Mouse (Mus musculus) G1E-ER4 (cell line): ENCODE results near the gene Ide. TPM values are rescaled to one million over a fixed set of nuclear protein-coding genes. Genes with fewer than 3 reads are reported as not detected.

Experiments used
- GATA1 ChIP-seq: IDR thresholded peaks from one replicate; pipeline ENCODE4 v1.8.0; 2012; ENCODE audit warnings: low read length, inconsistent platforms
- polyA plus RNA-seq: library from polyadenylated mRNA; stranded (reverse); fragments of >175 nt; gene quantifications from 2 replicates; pipeline ENCODE4 v1.2.3, GENCODE M21; 2012

Gene Ide
- polyA plus RNA-seq, 1 experiment: 6.8 TPM

DNA sequence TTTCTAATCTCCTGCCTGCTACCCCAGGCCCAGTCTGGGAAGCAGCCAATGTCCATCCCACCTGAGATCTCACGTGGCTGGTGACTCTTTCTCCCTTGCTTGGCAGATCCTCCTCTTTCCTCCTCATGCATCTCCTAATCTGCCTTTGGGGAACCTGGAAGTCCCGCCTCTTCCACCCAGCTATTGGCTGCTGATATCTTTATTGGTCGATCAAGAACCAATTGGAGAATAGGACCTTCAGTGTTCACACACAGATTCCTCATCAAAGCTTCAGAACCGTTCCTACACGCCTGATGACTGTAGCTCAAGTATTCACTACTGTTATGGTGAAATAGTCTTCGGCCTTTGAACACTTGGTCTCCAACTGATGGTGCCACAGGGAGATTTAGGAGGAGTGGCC, 85.5 kb downstream of the Ide start:
- TF ChIP-seq GATA1: no peak

DNA sequence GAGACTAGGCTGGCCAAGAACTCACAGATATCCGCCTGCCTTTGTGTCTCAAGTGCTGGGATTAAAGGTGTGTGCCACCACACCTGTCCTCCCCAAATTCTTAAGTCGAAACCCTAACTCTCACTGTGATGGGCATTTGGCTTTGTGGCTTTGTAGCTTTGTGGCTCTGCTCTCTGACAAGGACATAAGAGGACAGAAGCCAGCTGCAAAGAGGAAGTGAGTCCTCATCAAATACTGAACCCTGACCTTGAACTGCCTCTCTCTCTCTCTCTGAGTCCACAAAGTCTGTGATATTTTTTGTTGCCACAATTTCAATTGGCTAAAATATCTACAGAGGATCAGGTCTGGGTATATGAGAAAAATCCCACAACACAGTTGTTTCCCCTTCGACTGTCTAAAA, 89.5 kb downstream of the Ide start:
- TF ChIP-seq GATA1: no peak

DNA sequence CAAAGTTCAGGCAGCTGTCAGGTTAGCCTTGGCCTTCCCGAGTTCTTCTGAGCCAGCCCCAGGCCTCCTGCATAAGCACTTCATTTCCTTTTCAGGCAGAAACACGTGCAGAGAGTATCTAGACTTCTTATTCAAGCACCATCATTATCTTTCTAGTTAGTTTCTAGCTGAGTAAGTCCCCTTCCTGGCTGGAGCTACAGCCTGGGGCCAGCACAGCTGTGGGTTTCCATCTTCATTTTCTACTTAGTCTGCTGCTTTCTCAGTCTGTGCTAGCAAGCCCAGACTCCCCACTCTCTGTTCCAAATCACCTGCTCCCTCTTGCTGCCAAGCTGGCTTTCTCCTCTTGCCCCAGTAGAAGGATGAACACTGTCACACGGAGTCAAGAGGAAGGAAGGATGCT, 90.8 kb downstream of the Ide start:
- TF ChIP-seq GATA1: no peak

DNA sequence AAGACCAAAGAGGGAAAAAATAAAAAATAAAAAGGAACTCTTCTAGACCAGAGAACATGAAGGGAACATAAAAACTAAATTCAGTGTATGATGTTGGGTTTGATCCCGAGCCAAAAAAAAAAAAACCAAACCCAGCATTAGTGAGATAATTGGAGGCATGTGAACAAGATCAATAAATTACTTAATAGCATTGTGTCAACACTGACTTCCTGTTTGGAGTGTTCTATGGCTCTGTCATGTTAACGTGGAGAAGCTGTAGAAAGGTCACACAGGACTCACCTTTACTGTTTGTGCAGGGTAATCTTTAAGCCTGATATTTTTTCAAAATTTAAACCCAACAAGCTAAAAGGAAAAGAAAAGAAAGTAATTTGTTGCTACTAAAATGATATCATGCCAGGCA, 94.9 kb downstream of the Ide start:
- no peak for TF ChIP-seq GATA1

DNA sequence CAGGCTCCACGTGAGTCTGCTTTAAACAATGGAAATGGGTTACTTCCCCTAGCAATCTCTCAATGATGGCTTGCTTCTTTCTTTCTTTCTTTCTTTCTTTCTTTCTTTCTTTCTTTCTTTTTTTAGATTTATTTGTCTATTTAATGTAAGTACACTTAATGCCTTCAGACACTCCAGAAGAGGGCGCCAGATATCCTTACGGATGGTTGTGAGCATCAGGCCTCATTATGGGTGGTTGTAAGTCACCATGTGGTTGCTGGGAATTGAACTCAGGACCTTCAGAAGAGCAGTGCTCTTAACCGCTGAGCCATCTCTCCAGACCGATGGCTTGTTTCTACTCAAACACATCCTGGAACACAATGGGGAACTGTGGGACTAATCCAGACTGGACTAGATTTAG, 96.5 kb downstream of the Ide start:
- TF ChIP-seq GATA1: no peak

DNA sequence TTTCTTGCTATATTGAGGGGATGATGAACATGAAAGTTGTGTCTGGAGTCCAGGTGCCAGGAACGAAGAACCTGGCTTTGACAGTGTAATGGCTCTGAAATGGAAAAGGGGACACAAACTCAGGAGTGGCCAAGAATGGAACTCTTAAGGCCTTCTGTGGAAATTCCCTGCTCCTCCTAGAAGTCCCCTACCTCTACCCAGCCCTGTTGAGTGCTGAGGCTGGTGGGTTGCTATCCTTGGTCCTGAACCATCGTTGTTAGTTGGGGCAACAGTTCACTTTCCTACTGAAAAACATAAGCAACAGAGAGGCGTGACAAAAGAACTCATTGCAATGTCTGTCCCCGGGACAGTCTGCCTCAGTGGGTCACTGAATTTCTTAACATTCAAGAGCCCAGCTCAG, 98.6 kb downstream of the Ide start:
- no peak for TF ChIP-seq GATA1

DNA sequence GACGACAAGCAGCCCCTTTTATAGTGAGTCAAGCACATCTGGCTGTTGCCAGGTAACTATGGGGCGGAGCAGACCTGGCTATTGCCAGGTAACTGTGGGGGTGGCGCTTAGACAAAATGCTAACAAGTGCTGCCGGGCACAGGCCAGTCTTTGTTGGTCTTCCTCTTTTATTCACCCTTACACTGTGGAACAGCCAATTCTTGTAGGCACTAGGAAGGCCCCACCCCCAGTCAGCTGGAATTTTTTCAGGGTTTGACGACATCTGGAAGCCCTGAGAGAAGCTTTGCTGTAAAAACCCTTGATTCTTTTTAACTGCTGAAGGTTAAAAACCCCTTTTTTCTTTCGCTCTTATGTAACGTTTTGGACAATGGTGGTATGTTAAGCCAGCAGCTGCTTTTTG, 99.0 kb downstream of the Ide start:
- no peak for TF ChIP-seq GATA1

DNA sequence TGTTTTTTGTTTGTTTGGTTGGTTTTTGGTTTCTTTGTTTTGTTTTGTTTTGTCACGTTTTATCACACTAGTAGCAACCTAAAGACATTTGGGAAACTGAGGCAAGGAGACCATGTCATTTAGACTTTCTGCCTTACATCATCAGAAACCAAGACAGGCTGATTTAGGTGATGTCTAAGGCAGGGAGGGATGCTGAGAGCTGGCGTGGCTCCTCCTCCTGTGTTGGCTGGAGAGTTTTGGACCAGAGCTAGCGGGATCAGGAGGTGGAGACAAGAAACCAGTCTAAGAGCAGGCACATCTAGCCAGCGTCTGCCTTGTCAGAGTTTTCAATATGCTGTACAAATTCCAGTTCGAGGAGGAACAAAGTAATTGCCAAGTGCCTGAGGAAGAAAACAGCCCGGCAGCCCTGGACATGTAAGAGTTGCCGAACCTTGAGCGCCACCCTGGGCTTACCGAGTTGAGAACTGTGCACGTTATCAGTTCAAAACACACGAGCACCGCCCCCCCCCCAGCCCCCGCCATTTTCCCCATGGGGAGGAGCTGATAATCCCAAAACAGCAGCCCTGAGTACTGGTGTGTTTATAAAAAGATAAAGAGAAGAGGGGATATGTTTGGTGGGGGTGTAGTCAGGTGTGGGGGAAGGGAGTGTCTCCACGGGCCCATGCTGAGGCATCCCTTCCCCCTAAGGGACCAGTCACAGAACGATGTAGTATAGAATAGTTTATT, 99.8 kb downstream of the Ide start:
- TF ChIP-seq GATA1: no peak

DNA sequence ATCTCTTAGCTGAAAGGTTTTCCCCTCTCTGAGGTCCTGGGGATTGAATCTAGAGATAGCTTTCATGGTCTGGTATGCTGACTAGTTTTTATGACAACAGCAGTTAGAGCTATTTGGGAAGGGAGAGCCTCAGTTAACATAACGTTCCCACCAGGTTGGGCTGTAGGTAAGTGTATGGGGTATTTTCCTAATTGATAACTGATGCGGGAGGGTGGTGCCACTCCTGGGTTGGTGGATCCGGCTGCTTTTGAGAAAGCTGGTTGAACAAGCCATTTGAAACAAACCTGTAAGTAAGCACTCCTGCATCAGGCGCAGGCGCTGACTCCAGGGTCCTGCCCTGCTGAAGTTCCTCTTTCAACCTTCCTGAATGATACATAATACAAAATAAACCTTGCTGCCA, 100.3 kb downstream of the Ide start:
- no peak for TF ChIP-seq GATA1

DNA sequence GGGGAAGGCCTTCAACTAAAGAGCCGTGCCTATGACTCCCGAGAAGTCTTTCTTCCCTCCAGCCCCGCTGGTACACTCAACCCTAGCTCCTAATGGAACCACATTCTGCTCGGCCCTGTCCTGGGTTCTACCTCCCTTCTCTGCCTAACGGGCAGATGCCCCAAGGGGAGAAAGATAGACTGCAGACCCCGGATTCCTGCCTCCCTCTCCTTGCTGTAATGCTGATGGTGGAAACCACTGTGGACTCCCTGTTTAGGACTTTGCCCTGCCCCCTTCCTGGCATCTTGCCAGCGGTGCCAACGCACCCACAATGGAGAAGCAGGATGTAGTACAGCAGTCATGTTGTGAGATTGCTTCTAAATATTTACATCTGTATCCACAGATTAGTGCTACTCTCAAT, 101.8 kb downstream of the Ide start:
- no peak for TF ChIP-seq GATA1

DNA sequence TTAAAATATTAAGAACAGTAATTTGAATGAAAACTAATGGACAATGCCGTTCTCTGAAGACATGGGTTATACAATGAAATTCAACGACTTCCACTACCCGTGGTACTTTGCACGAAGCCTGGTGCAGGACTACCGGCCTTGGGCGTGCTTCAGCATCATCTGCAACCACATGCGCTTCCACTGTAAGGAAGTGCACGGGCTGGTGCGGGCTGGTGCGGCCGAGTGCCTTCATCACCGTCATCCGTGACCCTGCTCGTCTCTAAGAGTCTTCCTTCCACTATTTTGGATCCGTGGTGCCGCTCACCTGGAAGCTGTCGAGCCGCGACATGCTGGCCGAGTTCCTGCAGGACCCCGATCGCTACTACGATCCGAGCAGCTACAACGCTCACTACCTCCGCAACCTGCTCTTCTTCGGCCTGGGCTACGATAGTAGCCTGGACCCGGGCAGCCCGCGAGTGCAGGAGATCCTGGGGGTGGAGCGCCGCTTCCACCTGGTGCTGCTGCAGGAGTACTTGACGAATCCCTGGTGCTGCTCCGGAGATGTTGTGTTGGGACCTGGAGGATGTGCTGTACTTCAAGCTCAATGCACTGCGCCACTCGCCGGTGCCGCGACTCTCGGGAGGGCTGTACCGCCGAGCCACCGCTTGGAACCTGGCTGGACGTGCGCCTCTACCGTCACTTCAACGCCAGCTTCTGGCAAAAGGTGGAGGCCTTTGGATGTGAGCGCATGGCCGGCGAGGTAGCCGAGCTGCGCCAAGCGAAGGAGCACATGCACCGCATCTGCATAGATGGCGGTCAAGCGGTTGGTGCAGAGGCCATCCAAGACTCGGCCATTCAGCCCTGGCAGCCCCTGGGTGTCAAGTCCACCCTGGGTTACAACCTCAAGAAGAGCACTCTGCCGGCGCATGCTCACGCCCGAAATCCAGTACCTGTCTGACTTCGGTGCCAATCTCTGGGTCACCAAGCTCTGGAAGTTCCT, 103.8 kb downstream of the Ide start:
- TF ChIP-seq GATA1: no peak

DNA sequence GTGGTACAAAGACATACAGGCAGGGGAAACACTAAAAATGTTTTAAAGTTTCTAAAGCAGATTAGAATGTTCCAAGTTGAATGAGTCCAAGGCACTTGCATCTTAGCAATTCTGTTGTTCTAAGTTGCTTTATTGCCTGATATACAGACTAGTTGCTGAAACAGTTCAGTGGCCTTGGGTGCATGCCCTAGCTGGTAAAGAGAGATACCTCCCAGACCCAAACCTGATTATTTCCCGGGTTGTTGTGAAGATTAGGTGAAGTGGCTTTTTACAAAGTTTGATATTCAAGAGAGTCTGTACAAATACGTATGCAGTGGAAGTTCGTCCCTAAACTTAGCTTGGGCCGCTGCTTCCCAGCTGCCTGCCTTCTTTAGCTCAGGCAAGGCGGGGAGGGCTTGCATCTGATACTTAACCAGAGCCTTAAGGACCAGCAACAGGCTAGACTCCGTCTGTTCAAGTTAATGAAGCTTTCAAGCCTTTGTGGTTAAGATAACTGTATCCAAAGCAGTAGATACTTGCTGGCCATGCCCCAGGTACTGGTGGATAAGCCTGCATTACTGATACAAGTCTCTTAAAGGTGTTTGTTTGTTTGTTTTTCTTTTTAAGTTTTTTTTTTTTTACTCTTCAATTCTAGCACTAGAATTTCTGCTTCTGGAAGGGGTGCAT, 112.3 kb downstream of the Ide start:
- no peak for TF ChIP-seq GATA1

Other genes with a start within 250 kb of the Ide start
- 80.3 and 94.2 TPM in 2 replicates for gene March5, start 130.3 kb downstream of the Ide start, polyA plus RNA-seq
- 1.7 TPM in 2 replicates for gene Cpeb3, start 129.3 kb downstream of the Ide start, polyA plus RNA-seq
- gene Kif11, start 38.6 kb upstream of the Ide start, polyA plus RNA-seq: 5.3 and 7.0 TPM in 2 replicates
- 328 and 427 TPM in 2 replicates for gene Hhex, start 97.0 kb upstream of the Ide start, polyA plus RNA-seq
- gene Exoc6, start 212.6 kb upstream of the Ide start, polyA plus RNA-seq: 22.3 and 31.0 TPM in 2 replicates